Mouse (Mus musculus) limb, embryonic 14.5 days (tissue): ENCODE data around the gene Sorcs3. TPM values are rescaled to one million over a fixed set of nuclear protein-coding genes. Genes with fewer than 3 reads are reported as not detected.
A peak's percentile ranks its signal among the peaks of the same experiment; 100 is the strongest.

Source experiments
- ATAC-seq: fragments of 200-750 bp; cut with Nextera tagmentation; 2 replicates; pipeline ENCODE4 v1.8.0; 2017; ENCODE audit warnings: low read depth, moderate number of reproducible peaks, moderate TSS enrichment; ENCODE audit not compliant: low FRiP score
- DNase-seq: peaks from one replicate; pipeline ENCODE4 v3.0.0-alpha.2; 2015; ENCODE audit warnings: low spot score
- H3K27ac ChIP-seq: fragments of 300-500 bp; sonication (generic); replicated peaks from 2 replicates; pipeline ENCODE4 v1.5.1; 2014; ENCODE audit warnings: low read depth, mild to moderate bottlenecking, low read length, moderate library complexity, mixed read lengths
- H3K27me3 ChIP-seq: fragments of 300-500 bp; sonication (generic); 2 replicates; pipeline ENCODE4 v1.6.1; 2014; ENCODE audit warnings: low read length, mixed read lengths; ENCODE audit not compliant: control insufficient read depth, insufficient read depth
- H3K36me3 ChIP-seq: fragments of 300-500 bp; sonication (generic); 2 replicates; pipeline ENCODE4 v1.6.1; 2014; ENCODE audit warnings: mild to moderate bottlenecking, low read length, moderate library complexity, mixed read lengths; ENCODE audit not compliant: control insufficient read depth, insufficient read depth
- H3K4me1 ChIP-seq: fragments of 300-500 bp; sonication (generic); 2 replicates; pipeline ENCODE4 v1.6.1; 2014; ENCODE audit warnings: antibody characterized with exemption, low read length, mixed read lengths; ENCODE audit not compliant: control insufficient read depth, insufficient read depth
- H3K4me2 ChIP-seq: fragments of 300-500 bp; sonication (generic); replicated peaks from 2 replicates; pipeline ENCODE4 v1.6.1; 2014; ENCODE audit warnings: low read depth, mild to moderate bottlenecking, low read length, moderate library complexity; ENCODE audit not compliant: severe bottlenecking
- H3K4me3 ChIP-seq: fragments of 300-500 bp; sonication (generic); replicated peaks from 2 replicates; pipeline ENCODE4 v1.5.1; 2014; ENCODE audit warnings: low read length
- H3K9ac ChIP-seq: fragments of 300-500 bp; sonication (generic); 2 replicates; pipeline ENCODE4 v1.6.1; 2014; ENCODE audit warnings: mild to moderate bottlenecking, low read depth, low read length, moderate library complexity; ENCODE audit not compliant: severe bottlenecking
- H3K9me3 ChIP-seq: fragments of 300-500 bp; sonication (generic); 2 replicates; pipeline ENCODE4 v1.6.1; 2016; ENCODE audit warnings: low read length; ENCODE audit not compliant: control insufficient read depth
- POLR2A ChIP-seq: fragments of 200-500 bp; IDR thresholded peaks from 2 replicates; pipeline ENCODE4 v1.8.0; 2012; ENCODE audit warnings: inconsistent platforms, mild to moderate bottlenecking, moderate library complexity, borderline replicate concordance; ENCODE audit not compliant: insufficient read depth, insufficient read length; ENCODE audit errors: extremely low read depth
- WGBS: fragments of 180-500 bp; shearing (Covaris S2); extraction: QIAGEN DNeasy Blood & Tissue Kit; methylation state at CpG from one replicate; pipeline ENCODE4 v1.1.7; 2014; 5-methylcytosine and 5-hydroxymethylcytosine counted together
- polyA plus RNA-seq, 2 experiments: library from polyadenylated mRNA; depleted of rRNA in 1 of 2; stranded (reverse) in 1 of 2; unstranded in 1 of 2; fragments of >200 nt; fragmentation: Nextera tagmentation in 1 of 2; extraction: Ambion mirVana in 1 of 2; gene quantifications; 2 replicates each; pipeline versions ENCODE4 v1.2.1 to v1.2.3; 2012 to 2014

Sorcs3 gene
- polyA plus RNA-seq, 2 experiments = 3.0 to 3.1 TPM

- no peak for ATAC-seq
- Histone ChIP-seq H3K9ac (no peak overlapping the region), H3K27ac (no peak overlapping the region), H3K4me1 (no peaks in the 10 kb centered on the region), H3K4me3 (no peak overlapping the region), H3K9me3 (no peaks in the 10 kb centered on the region), H3K4me2 (no peak overlapping the region), H3K36me3 (no peaks in the 10 kb centered on the region), H3K27me3 (no peaks in the 10 kb centered on the region)
- DNase-seq = no peak
- TF ChIP-seq POLR2A = no peak
- WGBS = 47% methylated on average over 3 of the region's 3 CpGs
Observed at GRCm38 (mm10) chr19:48244036-48244435, 38.2 kb downstream of the Sorcs3 start.

DNA sequence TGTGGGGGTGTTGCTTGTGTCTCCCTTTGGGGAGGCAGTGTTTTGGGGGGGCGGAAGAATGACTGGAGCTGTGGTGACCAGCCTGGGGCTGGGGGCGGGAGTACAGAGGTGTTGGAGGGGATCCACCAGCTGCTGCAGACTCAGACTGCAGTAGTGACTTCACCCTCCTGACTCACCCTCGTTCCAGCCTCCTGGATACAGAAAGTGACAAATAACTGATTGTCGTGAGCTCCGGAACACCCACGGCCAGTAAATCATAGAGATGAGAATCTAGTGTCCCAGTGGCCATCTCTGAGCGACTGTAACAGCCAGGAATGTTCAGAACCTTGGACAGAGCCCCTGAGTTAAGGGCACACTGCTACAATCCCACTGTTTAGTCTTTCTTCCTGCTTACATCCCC is 53.4 kb downstream of the Sorcs3 start:
- Histone ChIP-seq H3K4me3 (no peak overlapping the region), H3K36me3 (no peaks in the 10 kb centered on the region), H3K9me3 (no peaks in the 10 kb centered on the region), H3K27me3 (no peaks in the 10 kb centered on the region), H3K4me1 (no peaks in the 10 kb centered on the region), H3K4me2 (no peak overlapping the region), H3K27ac (no peak overlapping the region), H3K9ac (no peak overlapping the region)
- ATAC-seq (no peak), DNase-seq (peak; percentile 60)
- WGBS = 72% methylated on average over 7 of the region's 7 CpGs
- no peak for TF ChIP-seq POLR2A

DNA sequence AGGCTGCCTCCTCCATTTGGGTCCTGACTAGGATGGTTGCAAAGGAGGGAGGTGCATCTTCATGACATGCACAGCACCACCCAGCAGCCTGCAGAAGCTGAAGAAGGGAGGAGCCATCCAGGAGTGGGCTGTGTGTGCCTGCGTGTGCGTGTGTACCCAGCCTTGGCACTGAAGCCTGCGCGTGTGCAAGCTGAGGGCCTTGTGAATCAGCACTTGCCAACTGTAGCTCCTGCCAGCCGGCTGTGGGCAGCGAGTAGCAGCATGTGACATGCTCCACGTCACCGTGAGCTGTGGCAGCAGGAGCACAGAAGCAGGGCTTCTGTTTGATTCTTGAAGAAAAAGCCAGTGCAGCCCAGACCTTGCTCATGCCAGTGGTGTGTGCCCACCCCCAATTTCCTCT is 54.8 kb downstream of the Sorcs3 start:
- no peaks in the 10 kb centered on the region for H3K36me3 ChIP-seq

GRCm38 (mm10) chr19:48263750-48264149 is 57.9 kb downstream of the Sorcs3 start:
- no peaks in the 10 kb centered on the region for H3K9me3 ChIP-seq
- no peaks in the 10 kb centered on the region for H3K36me3 ChIP-seq
- ATAC-seq (no peak), DNase-seq (no peak)
- no peak overlapping the region for H3K27ac ChIP-seq
- no peak overlapping the region for H3K4me2 ChIP-seq
- TF ChIP-seq POLR2A = no peak
- no peak overlapping the region for H3K4me3 ChIP-seq
- no peak overlapping the region for H3K9ac ChIP-seq
- no peaks in the 10 kb centered on the region for H3K4me1 ChIP-seq
- 79% methylated on average over 5 of the region's 5 CpGs for WGBS
- no peaks in the 10 kb centered on the region for H3K27me3 ChIP-seq

More for the DNA sequence above, 54.8 kb downstream of the Sorcs3 start:
- H3K4me2 ChIP-seq = no peak overlapping the region
- no peak for TF ChIP-seq POLR2A
- no peaks in the 10 kb centered on the region for H3K9me3 ChIP-seq
- H3K27ac ChIP-seq = no peak overlapping the region
- H3K9ac ChIP-seq = no peak overlapping the region
- DNase-seq = no peak
- ATAC-seq = no peak
- H3K27me3 ChIP-seq = no peaks in the 10 kb centered on the region
- no peak overlapping the region for H3K4me3 ChIP-seq
- no peaks in the 10 kb centered on the region for H3K4me1 ChIP-seq
- 85% methylated on average over 8 of the region's 8 CpGs for WGBS

DNA sequence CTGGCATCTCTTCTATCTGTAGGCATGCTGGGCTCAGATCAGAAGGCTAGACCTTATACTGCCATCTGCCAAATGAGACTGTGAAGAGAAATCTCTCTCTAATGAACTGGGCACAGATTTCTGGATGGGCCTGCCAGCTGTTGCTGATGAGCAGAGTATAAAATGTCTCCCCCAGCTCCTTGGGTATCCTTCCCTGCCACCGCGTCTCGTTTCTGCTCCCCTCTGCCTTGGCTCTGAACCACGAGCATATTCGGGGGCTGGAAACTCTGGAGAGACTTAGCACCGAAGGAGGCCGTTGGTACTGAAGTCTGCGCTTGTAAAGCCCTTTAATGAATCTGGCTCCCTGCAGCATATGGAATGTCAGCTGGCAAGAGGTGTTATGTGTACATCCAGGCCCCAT is 74.4 kb downstream of the Sorcs3 start:
- Histone ChIP-seq H3K27ac (no peak overlapping the region), H3K9me3 (no peaks in the 10 kb centered on the region), H3K4me3 (no peak overlapping the region), H3K27me3 (no peaks in the 10 kb centered on the region), H3K36me3 (no peaks in the 10 kb centered on the region), H3K4me1 (no peaks in the 10 kb centered on the region), H3K4me2 (no peak overlapping the region), H3K9ac (no peak overlapping the region)
- peak; percentile 5 for DNase-seq
- ATAC-seq = no peak
- 30% methylated on average over 8 of the region's 8 CpGs for WGBS
- no peak for TF ChIP-seq POLR2A

- no peaks in the 10 kb centered on the region for H3K9me3 ChIP-seq
- no peak for TF ChIP-seq POLR2A
- H3K27ac ChIP-seq = no peak overlapping the region
- 79% methylated on average over 6 of the region's 6 CpGs for WGBS
- ATAC-seq (no peak), DNase-seq (no peak)
- H3K4me3 ChIP-seq = no peak overlapping the region
- H3K4me1 ChIP-seq = no peaks in the 10 kb centered on the region
- H3K36me3 ChIP-seq = no peaks in the 10 kb centered on the region
- no peak overlapping the region for H3K9ac ChIP-seq
- H3K4me2 ChIP-seq = no peak overlapping the region
- no peaks in the 10 kb centered on the region for H3K27me3 ChIP-seq
Observed at GRCm38 (mm10) chr19:48282250-48282649, 76.4 kb downstream of the Sorcs3 start.
